Mouse (Mus musculus): Measurements from ENCODE around the gene Ccpg1os. TPM values are rescaled to one million over a fixed set of nuclear protein-coding genes. Genes with fewer than 3 reads are reported as not detected.

The Ccpg1os gene
- polyA plus RNA-seq, 1 experiment from 2014 or later: 30.1 TPM

DNA sequence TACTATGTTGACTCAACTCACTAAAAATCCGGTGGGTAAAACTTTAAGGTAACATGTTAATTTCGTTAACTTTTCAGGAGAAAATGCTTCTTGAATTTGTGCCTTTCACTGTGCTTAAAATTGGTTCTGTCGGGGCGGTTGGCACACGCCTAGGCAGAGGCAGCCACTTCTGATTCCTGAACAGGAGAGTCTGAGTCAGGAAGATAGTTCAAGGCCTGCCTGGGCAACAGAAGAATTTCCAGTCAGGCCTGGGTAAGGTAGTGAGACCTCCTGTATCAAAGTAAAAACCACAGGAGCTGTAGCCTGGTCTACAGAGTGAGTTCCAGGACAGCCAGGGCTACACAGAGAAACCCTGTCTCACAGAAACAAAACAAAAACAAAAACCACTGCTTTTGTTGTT lies 7.4 kb upstream of the Ccpg1os start:
- Histone ChIP-seq H3K9me3 (ENCODE audit: control insufficient read depth, low read length) (no peaks in the 10 kb centered on the region), H3K4me2 (ENCODE audit: low read depth, low read length) (no peak overlapping the region), H3K9ac (ENCODE audit: low read length) (no peak overlapping the region), H3K36me3 (ENCODE audit: control insufficient read depth, insufficient read depth, low read length) (no peaks in the 10 kb centered on the region), H3K4me3 (ENCODE audit: low read length) (no peak overlapping the region), H3K4me1 (replicated peaks; ENCODE audit: control insufficient read depth, insufficient read depth, low read length) (no peaks in the 10 kb centered on the region), H3K27me3 (ENCODE audit: control insufficient read depth, insufficient read depth, low read depth, low read length) (no peaks in the 10 kb centered on the region), H3K27ac (ENCODE audit: low read length) (no peak overlapping the region)
- WGBS: 82% methylated on average over 5 of the region's 5 CpGs
- no peak for ATAC-seq (ENCODE audit: low read depth)

DNA sequence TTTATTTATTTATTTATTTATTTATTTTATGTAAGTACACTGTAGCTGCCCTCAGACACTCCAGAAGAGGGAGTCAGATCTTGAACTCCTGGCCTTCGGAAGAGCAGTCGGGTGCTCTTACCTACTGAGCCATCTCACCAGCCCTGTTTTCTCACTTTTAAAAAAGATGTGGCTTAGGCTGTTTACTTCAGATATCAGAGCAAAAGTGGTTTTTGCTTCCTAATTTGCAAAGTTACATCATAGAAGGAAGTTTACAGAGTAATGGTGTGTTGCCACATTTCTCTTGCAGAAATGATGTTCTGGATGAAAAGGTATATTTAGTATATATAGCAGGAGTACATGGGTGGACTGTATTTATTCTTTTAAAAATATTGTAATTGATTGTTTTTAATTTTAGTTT lies 6.2 kb upstream of the Ccpg1os start:
- Histone ChIP-seq H3K9me3 (ENCODE audit: control insufficient read depth, low read length) (no peaks in the 10 kb centered on the region), H3K27ac (ENCODE audit: low read length) (no peak overlapping the region), H3K4me1 (replicated peaks; ENCODE audit: control insufficient read depth, insufficient read depth, low read length) (no peaks in the 10 kb centered on the region), H3K27me3 (ENCODE audit: control insufficient read depth, insufficient read depth, low read depth, low read length) (no peaks in the 10 kb centered on the region), H3K4me2 (ENCODE audit: low read depth, low read length) (no peak overlapping the region), H3K4me3 (ENCODE audit: low read length) (no peak overlapping the region), H3K36me3 (ENCODE audit: control insufficient read depth, insufficient read depth, low read length) (no peaks in the 10 kb centered on the region), H3K9ac (ENCODE audit: low read length) (no peak overlapping the region)
- no peak for ATAC-seq (ENCODE audit: low read depth)
- 81% methylated on average over 2 of the region's 2 CpGs for WGBS

DNA sequence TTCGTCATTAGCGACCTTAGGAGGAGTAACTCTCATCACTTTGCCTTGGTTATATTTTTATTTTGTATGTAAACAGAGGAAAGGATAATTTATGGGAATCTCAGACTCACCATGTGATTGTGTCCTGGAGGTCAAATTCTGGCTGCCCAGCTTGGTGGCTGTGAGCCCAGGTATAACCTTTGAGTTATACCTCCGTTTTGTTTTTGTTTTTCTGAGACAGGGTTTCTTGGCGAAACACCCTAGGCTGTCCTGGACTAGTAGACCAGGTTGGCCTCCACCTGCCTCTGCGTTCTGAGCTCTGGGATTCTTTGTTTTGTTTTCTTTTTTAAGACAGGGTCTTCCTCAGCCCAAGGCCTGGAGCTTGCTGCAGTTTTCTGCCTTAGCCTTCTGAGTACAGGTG lies 3.5 kb upstream of the Ccpg1os start:
- WGBS: 77% methylated on average over 5 of the region's 5 CpGs
- Histone ChIP-seq H3K4me1 (replicated peaks; ENCODE audit: control insufficient read depth, insufficient read depth, low read length) (peaks cover 8% of the 10 kb centered on the region), H3K9me3 (ENCODE audit: control insufficient read depth, low read length) (no peaks in the 10 kb centered on the region), H3K36me3 (ENCODE audit: control insufficient read depth, insufficient read depth, low read length) (no peaks in the 10 kb centered on the region), H3K4me3 (ENCODE audit: low read length) (no peak overlapping the region), H3K4me2 (ENCODE audit: low read depth, low read length) (no peak overlapping the region), H3K27me3 (ENCODE audit: control insufficient read depth, insufficient read depth, low read depth, low read length) (no peaks in the 10 kb centered on the region), H3K27ac (ENCODE audit: low read length) (no peak overlapping the region), H3K9ac (ENCODE audit: low read length) (no peak overlapping the region)
- ATAC-seq (ENCODE audit: low read depth): no peak

DNA sequence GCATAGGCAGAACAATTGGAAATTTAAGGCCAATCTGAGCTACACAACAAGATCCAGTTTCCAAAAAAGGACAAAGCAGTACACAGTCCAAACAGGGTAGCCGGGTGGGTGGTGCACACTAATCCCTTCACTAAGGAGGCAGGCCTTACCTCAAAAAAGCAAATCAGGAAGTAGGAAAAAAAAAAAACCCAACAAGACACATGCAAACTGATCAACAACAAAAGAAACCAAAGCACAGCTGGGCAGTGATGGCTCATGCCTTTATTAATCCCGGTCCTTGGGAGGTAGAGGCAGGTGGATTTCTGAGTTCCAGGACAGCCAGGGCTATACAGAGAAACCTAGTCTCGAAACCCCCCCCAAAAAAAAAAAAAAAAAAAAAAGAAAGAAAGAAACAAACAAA lies 2.5 kb upstream of the Ccpg1os start:
- WGBS: 59% methylated on average over 3 of the region's 3 CpGs
- no peak for ATAC-seq (ENCODE audit: low read depth)
- no peak overlapping the region for H3K4me3 ChIP-seq (ENCODE audit: low read length)

DNA sequence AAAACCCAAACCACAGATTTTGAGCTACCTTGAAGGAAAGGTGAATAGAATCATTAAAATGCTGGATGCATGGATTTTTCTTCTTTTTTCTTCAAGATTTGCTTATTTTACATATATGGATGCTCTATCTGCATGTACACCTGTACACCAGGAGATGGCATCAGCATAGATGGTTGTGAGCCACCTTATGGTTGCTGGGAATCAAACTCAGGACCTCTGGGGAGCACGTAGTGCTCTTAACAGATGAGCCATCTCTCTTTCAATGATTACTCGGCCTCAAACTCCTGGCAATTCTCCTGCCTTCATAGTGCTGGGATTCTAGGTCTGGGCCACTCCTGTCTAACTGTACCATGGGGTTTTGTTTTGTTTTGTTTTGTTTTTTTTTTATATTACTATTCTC lies 2.1 kb downstream of the Ccpg1os start:
- Histone ChIP-seq H3K9ac (ENCODE audit: low read length) (no peak overlapping the region), H3K27ac (ENCODE audit: low read length) (no peak overlapping the region), H3K36me3 (ENCODE audit: control insufficient read depth, insufficient read depth, low read length) (no peaks in the 10 kb centered on the region), H3K4me1 (replicated peaks; ENCODE audit: control insufficient read depth, insufficient read depth, low read length) (peaks cover 8% of the 10 kb centered on the region), H3K4me3 (ENCODE audit: low read length) (no peak overlapping the region), H3K4me2 (ENCODE audit: low read depth, low read length) (no peak overlapping the region), H3K27me3 (ENCODE audit: control insufficient read depth, insufficient read depth, low read depth, low read length) (no peaks in the 10 kb centered on the region), H3K9me3 (ENCODE audit: control insufficient read depth, low read length) (no peaks in the 10 kb centered on the region)
- ATAC-seq (ENCODE audit: low read depth): no peak
- WGBS: 72% methylated on average over 2 of the region's 2 CpGs

More for the DNA sequence above, 2.5 kb upstream of the Ccpg1os start:
- no peaks in the 10 kb centered on the region for H3K9me3 ChIP-seq (ENCODE audit: control insufficient read depth, low read length)
- H3K36me3 ChIP-seq (ENCODE audit: control insufficient read depth, insufficient read depth, low read length): no peaks in the 10 kb centered on the region
- no peak overlapping the region for H3K9ac ChIP-seq (ENCODE audit: low read length)
- no peak overlapping the region for H3K27ac ChIP-seq (ENCODE audit: low read length)
- H3K27me3 ChIP-seq (ENCODE audit: control insufficient read depth, insufficient read depth, low read depth, low read length): no peaks in the 10 kb centered on the region
- peaks cover 8% of the 10 kb centered on the region for H3K4me1 ChIP-seq (replicated peaks; ENCODE audit: control insufficient read depth, insufficient read depth, low read length)
- no peak overlapping the region for H3K4me2 ChIP-seq (ENCODE audit: low read depth, low read length)

DNA sequence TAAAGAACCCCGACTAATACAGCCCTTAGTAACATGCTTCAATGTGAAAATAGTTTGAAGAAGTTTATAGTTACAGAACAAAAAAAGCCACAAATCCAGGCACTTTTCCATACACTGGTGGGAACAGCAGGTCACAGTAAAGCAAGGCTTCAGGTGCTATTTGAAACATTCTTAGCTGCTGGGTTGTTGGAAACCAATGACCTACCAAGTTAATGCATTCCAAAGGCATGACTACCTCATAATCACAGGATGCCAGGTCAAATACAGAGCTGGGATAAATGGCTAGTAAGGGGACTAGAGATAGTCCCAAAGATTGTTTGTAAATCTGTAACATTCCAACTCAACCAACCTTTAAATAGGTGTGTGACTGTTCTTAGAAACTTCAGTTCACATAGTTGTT lies 9.9 kb downstream of the Ccpg1os start:
- H3K9ac ChIP-seq (ENCODE audit: low read length): no peak overlapping the region
- no peaks in the 10 kb centered on the region for H3K36me3 ChIP-seq (ENCODE audit: control insufficient read depth, insufficient read depth, low read length)
- no peaks in the 10 kb centered on the region for H3K9me3 ChIP-seq (ENCODE audit: control insufficient read depth, low read length)
- no peaks in the 10 kb centered on the region for H3K27me3 ChIP-seq (ENCODE audit: control insufficient read depth, insufficient read depth, low read depth, low read length)
- 94% methylated on average over 1 of the region's 1 CpGs for WGBS
- H3K4me2 ChIP-seq (ENCODE audit: low read depth, low read length): no peak overlapping the region
- no peak for ATAC-seq (ENCODE audit: low read depth)
- no peak overlapping the region for H3K27ac ChIP-seq (ENCODE audit: low read length)
- H3K4me3 ChIP-seq (ENCODE audit: low read length): no peak overlapping the region
- H3K4me1 ChIP-seq (replicated peaks; ENCODE audit: control insufficient read depth, insufficient read depth, low read length): no peaks in the 10 kb centered on the region

DNA sequence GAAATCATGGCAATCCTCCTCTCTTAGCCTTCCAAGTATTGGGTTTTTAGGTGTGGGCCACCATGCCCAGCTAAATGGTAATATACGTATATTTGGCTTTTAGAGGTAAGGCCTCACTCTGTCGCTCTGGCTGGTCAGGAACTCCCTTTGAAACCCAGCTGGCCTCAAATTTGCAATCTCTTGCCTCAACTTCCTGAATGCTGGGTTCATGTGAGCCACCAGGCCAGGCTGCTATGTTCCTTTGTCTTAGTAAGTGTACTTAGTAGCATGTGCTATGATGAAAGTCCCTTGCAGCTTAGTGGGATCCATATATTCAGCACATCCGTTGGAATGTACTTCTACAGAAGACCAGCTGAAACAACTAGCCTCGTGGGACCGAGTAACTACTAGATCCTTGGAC lies 10.4 kb downstream of the Ccpg1os start:
- Histone ChIP-seq H3K4me1 (replicated peaks; ENCODE audit: control insufficient read depth, insufficient read depth, low read length) (no peaks in the 10 kb centered on the region), H3K4me3 (ENCODE audit: low read length) (no peak overlapping the region), H3K27ac (ENCODE audit: low read length) (no peak overlapping the region), H3K4me2 (ENCODE audit: low read depth, low read length) (no peak overlapping the region), H3K36me3 (ENCODE audit: control insufficient read depth, insufficient read depth, low read length) (no peaks in the 10 kb centered on the region), H3K27me3 (ENCODE audit: control insufficient read depth, insufficient read depth, low read depth, low read length) (no peaks in the 10 kb centered on the region), H3K9me3 (ENCODE audit: control insufficient read depth, low read length) (no peaks in the 10 kb centered on the region), H3K9ac (ENCODE audit: low read length) (no peak overlapping the region)
- WGBS: 85% methylated on average over 5 of the region's 5 CpGs
- no peak for ATAC-seq (ENCODE audit: low read depth)

DNA sequence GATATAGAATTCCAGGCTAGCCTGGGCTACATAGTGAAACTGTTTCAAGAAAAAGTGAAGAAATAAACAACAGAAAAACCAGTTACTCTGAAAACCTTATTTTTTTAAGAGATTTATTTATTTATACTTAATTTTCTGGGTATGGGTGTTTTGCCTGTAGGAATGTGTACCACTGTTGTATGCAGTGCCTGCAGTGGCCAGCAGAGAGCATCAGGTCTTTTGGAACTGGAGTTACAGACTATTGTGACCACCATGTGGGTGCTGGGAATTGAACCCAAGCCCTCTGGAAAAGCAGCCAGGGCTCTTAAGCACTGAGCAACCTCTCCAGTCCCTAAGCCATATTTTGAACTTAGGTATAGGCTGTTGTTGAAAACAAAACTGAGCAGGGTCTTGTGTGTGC lies 12.2 kb downstream of the Ccpg1os start:
- Histone ChIP-seq H3K9ac (ENCODE audit: low read length) (no peak overlapping the region), H3K36me3 (ENCODE audit: control insufficient read depth, insufficient read depth, low read length) (no peaks in the 10 kb centered on the region), H3K4me3 (ENCODE audit: low read length) (no peak overlapping the region), H3K27me3 (ENCODE audit: control insufficient read depth, insufficient read depth, low read depth, low read length) (no peaks in the 10 kb centered on the region), H3K4me2 (ENCODE audit: low read depth, low read length) (no peak overlapping the region), H3K9me3 (ENCODE audit: control insufficient read depth, low read length) (no peaks in the 10 kb centered on the region), H3K4me1 (replicated peaks; ENCODE audit: control insufficient read depth, insufficient read depth, low read length) (no peaks in the 10 kb centered on the region), H3K27ac (ENCODE audit: low read length) (no peak overlapping the region)
- no peak for ATAC-seq (ENCODE audit: low read depth)

DNA sequence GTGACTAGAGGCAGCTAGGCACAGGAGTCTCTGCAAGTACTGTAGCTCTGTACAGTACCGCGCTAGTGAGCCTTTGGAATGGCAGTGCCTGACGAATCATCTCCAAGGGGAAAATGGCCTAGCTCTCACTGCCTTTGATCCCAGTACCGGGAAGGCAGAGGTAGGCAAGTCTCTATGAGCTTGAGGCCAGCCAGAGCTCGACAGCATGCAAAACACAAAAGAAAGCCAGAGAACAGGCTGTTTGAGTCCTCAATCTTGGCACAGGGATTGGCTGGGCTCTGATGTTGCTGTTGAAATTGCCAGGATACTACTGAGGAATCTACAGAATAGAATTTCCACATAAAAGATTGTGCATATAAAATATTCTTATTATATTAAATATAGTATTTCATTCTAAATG lies 12.7 kb downstream of the Ccpg1os start:
- no peaks in the 10 kb centered on the region for H3K4me1 ChIP-seq (replicated peaks; ENCODE audit: control insufficient read depth, insufficient read depth, low read length)
- H3K4me3 ChIP-seq (ENCODE audit: low read length): no peak overlapping the region
- H3K9me3 ChIP-seq (ENCODE audit: control insufficient read depth, low read length): no peaks in the 10 kb centered on the region
- H3K9ac ChIP-seq (ENCODE audit: low read length): no peak overlapping the region
- H3K36me3 ChIP-seq (ENCODE audit: control insufficient read depth, insufficient read depth, low read length): no peaks in the 10 kb centered on the region
- ATAC-seq (ENCODE audit: low read depth): no peak
- no peaks in the 10 kb centered on the region for H3K27me3 ChIP-seq (ENCODE audit: control insufficient read depth, insufficient read depth, low read depth, low read length)
- WGBS: 84% methylated on average over 5 of the region's 5 CpGs
- H3K4me2 ChIP-seq (ENCODE audit: low read depth, low read length): no peak overlapping the region
- H3K27ac ChIP-seq (ENCODE audit: low read length): no peak overlapping the region

DNA sequence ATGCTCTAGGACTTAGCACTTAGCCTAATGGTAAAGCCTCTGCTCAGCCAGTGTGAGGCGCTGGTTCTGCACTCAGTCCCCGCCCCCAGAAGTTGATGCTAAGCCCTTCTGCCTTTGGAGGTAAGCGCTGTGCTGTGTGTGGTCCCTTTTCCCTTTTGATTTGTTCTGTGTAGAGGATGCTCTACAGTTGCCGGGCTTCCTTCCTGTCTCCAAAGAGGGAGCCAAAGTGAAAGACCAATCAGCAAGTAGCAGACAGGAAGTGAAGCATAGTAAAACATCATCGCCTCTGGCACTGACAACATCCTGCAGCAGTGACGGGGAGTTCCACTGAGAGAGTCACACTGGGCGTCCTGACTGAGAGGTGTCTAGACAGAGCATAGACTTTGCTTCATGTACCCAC lies 15.3 kb downstream of the Ccpg1os start:
- Histone ChIP-seq H3K36me3 (ENCODE audit: control insufficient read depth, insufficient read depth, low read length) (no peaks in the 10 kb centered on the region), H3K4me1 (replicated peaks; ENCODE audit: control insufficient read depth, insufficient read depth, low read length) (no peaks in the 10 kb centered on the region), H3K4me2 (ENCODE audit: low read depth, low read length) (no peak overlapping the region), H3K27me3 (ENCODE audit: control insufficient read depth, insufficient read depth, low read depth, low read length) (no peaks in the 10 kb centered on the region), H3K27ac (ENCODE audit: low read length) (no peak overlapping the region), H3K4me3 (ENCODE audit: low read length) (no peak overlapping the region), H3K9ac (ENCODE audit: low read length) (no peak overlapping the region), H3K9me3 (ENCODE audit: control insufficient read depth, low read length) (no peaks in the 10 kb centered on the region)
- WGBS: 61% methylated on average over 7 of the region's 7 CpGs
- no peak for ATAC-seq (ENCODE audit: low read depth)

Data from lung, embryonic 16.5 days (tissue).